Mouse (Mus musculus) yolk sac, embryonic 10.5 days (tissue): ENCODE measurements around the gene Hyal1.
A peak's percentile ranks its signal among the peaks of the same experiment; 100 is the strongest.
"Not testable (repeated sequence)": the region's sequence is repeated elsewhere in the genome, so short reads cannot be mapped to it uniquely, and the experiment has no call there.

Source experiments
- DNase-seq: peaks from one replicate; pipeline ENCODE4 v3.0.0-alpha.2; 2017; ENCODE audit warnings: low spot score

Hyal1 gene

DNA sequence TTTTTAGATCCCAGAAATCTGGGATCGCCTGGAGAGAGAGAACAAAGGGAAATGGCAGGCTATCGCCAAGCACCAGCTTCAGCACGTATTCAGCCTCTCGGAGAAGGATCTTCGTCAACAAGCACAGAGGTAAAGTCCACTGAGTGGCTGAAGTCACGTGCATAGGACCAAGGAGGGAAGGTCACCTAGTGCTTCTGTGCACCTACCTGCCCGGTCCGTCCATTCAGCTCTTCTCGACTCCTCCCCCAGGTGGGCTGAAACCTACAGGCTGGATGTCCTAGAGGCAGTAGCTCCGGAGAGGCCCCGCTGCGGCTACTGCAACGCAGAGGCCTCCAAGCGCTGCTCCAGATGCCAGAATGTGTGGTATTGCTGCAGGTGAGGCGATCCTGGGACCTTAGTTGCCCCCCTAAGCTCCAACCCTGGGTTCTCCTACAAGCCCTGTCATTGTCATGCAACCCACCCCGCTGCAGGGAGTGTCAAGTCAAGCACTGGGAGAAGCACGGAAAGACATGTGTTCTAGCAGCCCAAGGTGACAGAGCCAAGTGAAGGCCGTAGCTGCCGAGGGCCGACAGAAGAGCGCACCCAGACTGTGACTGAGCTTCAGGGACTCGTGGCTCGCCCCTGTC is 26.1 kb upstream of the Hyal1 start:
- peak; percentile 90 for DNase-seq

DNA sequence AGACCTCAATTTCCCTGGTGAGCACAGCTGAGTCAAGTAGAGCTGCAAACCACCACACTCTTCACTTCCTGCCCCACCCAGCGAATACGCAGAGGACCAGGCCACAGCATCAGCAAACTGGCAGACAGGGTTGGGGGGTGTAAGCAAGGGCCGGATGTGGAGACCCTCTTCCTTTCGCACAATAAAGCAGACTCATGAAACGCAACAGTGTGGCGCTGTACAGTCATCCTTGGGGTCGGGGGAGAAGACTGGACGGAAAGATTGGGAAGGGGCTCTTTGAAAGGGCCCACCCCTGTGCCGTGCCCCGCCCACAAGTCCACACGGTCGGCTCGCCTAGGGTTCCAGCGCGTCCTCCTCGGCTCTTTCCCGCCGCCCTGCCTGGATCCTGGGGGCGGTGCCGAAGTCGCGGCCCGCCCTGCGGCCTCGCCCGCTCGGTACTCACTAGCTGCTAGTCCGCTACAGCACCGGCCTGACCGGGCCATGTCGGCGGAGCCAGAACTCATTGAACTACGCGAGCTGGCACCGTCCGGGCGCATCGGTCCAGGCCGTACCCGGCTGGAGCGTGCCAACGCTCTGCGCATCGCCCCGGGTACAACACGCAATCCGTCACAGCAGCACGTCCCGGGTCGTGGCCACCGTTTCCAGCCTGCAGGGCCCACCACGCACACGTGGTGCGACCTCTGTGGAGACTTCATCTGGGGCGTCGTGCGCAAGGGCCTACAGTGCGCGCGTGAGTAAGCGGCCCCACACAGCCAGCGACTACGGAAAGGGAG is 25.4 kb upstream of the Hyal1 start, which contains the start of gene Rassf1:
Rassf1 (plus strand) TSS at position 439 of the 773 bp plus-strand sequence.
- peak; percentile 91 for DNase-seq

DNA sequence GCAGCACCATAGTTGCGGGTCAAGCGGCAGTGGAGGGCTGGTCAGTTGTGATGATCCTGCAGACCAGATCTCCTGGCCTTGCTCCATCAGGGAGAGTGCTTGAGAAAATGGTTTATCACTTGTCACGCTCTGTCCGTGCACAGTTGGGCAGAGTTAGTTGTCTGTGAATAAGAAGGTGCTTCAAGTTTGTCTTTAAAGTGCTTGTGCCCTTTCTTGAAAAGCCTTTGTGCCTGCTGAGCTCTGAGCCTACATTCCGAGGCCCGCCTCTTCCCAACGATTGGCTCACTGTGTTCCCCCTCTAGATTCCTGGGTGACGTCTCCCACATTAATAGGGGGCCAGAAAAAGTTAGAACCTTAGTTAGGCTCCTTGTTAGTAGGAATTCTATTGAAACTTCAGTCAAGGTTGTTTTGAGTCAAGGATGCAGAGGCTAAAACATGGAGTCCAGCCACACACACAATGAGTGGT is 24.8 kb upstream of the Hyal1 start:
- DNase-seq: peak; percentile 51

DNA sequence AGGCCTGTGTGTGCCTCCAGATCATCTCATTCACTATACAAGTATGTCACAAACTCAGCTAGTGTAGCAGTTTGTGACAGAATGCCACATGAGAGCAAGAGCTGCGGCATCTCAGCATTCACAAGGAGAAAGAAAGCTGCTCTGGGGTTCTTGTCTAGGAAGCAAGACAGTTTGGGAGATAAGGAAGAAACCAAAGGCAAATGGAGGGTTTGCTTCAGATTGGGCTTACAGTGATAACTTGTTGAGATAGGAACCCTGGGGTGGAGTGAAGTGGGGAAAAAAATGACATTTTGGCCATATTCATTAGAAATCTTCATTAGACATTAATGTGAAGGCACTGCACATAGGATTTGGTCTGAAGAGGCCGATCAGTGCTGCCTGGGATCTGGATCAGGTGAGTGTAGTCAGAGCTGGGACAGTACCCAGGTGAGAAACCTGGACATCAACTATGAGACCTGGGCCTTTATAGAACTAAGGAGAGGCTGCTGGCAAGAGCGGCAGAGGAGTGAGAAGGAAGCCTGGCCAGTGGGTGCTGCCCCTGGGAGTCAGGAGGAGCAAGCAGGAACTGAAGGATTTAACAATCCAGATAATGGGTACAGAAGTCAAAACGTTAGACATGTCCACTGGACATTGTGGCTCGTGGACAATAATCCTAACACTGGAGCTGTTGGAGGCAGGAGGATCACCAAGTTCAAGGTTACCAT is 23.9 kb upstream of the Hyal1 start:
- no peak for DNase-seq

DNA sequence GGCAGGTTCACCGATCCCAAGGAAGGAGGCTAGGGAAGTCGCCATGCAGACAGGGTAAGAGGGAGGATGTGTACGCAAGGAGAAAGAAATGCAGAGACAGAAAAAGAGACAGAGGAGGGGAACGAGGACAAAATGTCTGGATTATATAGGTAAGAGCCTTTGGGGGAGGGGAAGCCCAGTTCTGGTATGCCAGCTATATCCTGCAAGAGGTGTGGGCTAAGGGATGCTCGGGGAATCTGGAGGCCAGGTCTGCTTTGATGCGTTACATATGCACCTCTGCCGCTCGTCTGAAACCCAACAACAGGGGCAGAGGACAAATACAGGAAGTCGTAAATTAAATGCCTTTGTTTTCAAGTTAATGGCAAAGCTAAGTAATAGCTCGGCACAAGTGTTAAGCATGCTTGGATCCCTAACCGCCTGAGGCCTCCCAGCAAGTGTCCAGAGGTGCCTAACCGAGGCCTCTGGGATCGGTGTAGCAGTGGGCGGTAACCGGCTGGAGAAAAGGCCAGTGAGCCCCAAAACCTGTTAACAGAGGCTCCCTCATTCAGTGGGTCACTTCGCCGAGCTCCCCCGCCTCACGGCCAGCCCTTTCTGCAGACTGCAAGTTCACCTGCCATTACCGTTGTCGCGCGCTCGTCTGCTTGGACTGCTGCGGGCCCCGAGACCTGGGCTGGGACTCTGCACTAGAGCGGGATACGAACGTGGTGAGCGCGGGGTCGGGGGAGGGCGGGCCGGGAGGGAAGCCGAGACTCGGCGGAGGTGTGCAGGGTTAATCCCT is 23.0 kb upstream of the Hyal1 start:
- DNase-seq: no peak

DNA sequence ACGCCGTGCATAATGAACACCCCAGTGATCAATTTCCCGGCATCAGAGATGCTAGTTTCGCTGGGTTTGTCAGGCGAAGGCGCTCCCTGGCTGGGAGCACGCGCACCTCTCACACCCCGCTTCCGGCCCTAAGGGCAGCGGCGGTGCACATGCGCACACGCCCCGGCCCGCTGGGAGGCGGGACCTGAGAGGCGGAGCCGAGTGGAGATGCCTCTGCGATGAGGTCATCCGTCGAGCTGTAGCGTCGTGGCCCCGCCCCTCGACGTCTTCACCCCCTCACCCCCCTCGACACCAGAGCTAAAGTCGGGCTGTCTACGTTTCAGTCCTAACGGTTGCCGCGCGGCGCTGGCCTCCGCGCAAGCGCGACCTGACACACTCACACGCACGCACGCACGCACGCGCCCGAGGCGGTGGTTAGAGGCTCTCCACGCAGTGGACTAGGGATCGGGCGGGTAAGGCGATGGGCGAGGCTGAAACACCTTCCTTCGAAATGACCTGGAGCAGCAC is 22.4 kb upstream of the Hyal1 start:
- DNase-seq: peak; percentile 98

DNA sequence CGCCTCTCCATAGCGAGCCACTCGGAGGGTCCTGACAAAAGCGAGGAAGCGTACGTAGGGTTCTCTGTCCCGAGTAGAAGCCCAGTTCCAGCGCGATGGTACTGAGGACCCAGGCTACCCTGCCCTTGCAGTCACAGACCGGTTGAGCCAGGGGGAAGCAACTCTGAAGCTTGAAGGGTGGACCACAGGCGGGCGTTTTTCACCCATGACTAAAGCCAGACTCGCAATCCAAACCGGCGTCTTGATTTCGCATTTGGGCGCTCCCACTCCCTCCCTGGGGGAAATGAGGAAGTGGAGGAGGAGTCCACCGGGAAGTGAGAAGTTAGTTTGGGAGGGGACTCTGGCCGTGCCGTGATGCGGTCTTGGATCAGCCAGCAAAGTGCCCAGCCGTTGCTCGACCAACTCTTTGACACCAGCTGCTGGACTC is 21.7 kb upstream of the Hyal1 start:
- DNase-seq: peak; percentile 73

DNA sequence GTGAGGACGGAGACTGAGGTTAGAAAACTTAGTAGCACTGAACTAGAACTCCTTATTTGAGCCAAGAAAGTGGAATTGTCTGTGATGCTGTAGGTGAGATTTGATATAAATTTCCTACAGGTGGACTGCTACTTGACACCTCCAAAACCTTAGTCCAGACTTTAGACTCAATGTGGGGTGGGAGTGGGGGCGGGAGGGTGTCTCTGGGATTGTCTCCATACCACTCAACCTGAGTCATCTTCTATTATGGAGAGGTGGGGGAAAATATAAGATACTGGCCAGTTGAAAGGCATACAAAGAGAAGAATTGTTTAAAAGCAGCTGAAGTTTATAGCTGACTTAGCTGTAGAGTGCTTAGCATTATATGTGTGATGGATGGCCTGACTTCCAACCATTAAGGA is 21.0 kb upstream of the Hyal1 start:
- no peak for DNase-seq

DNA sequence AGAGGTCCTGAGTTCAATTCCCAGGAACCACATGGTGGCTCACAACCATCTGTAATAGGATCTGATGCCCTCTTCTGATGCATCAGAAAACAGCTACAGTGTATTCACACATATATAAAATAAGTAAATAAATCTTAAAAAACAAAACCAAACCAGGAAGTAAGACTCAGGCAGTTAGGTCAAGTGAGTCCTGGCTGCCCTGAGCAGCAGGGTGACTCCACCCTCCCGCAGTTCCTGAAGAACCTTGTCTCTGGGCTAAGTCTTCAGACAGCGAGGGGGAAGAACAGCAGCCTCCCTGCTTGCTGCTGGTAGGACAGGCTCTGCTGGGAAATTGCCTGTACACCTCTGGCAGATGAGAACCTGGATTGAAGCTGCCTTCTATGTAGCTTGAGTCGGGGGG is 20.4 kb upstream of the Hyal1 start:
- no peak for DNase-seq

DNA sequence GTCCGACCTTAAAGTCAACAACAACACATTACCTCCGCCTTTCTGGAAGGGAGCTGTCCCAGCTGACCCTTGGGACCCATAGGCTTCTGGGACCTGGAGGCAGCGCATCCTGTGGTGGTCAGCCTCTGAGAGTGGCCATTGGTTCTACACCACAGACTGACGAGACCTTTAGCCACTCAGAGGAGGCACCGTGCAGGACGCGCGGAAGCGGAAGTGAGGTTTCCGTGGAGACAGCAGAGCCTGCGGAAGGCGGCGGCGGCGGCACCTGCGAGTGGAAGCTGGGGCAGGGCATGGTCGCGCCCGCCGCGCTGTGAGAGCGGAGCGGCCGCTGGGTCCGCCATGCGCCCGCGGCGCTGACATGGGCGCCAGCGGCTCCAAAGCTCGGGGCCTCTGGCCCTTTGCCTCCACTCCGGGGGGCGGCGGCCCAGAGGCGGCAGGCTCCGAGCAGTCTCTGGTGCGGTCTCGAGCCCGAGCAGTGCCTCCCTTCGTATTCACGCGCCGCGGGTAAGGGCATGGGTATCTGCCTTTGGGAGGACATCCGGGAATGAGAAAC is 13.6 kb upstream of the Hyal1 start, which contains the start of gene Tusc2:
Tusc2 (plus strand) TSS at position 227 of the 553 bp plus-strand sequence.
- peak; percentile 95 for DNase-seq

DNA sequence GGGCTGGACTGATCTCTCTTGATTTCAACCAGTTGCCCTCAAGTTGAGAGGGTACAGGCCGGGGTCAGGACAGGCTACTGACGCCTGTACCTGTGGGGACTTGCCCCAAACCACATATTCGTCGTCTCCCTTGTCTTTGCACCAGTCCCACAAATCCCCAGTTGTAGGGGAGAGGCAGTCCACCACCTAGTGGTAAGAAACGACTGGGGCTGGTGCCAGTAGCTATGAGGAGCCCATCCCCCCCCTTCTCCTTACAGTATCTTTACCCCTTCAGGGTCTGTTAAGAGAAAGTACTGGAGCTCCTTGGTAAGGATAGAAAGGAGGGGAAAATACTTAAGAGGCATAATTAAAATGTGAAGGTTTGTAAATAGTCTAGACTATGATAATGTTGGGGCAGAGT is 11.2 kb upstream of the Hyal1 start:
- DNase-seq: not testable (repeated sequence)

DNA sequence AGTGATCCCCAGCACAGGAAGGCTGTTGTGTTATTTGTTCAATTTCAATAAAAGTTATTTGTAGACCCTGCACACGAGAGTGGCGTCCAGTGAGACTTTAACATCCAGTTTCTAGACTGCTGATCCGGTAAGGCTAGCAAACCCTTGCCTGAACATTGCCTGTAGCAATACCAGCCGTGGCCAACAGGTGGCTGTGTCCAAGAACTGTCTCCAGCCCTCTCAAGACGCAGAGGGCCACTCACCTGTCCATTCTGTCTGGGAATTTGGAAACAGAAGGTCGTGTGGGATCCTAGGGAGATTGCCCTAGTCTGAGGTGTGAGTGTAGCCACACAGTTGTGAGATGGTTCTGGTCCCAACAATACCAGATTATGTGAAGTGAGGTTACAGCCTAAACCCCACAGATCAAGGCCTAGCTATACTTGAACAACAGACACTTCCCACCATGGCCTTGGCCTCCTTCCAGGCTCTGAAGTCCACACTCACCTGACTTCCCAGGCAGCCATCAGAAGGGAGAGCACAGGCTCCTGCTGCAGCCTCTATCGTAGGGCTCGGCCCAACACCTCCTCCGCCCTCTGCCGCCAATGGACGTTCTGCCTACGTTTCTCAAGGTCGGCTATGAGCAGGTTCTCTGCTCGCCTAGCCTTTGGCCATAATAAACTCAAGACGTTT is 10.6 kb upstream of the Hyal1 start:
- peak; percentile 82 for DNase-seq

DNA sequence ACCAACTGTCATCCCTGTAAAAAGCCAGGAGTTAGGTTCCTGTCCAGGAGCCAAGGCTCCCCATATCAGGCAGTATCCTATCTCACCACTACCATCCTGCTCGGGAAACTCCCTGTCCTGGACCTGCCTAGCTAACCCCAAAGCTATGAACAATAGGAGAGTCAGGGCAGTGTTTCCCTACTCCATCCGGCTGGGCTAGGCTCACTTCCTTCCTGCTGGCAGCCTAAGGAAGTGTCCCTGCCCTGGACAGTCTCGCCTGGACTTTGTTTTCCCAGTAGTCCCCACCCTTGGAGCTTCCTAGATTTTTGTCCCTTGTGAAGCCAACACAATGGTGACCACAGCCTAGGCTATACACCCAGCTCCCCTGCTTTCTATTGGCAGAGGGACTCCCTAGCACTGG is 9.9 kb upstream of the Hyal1 start:
- DNase-seq: peak; percentile 50

DNA sequence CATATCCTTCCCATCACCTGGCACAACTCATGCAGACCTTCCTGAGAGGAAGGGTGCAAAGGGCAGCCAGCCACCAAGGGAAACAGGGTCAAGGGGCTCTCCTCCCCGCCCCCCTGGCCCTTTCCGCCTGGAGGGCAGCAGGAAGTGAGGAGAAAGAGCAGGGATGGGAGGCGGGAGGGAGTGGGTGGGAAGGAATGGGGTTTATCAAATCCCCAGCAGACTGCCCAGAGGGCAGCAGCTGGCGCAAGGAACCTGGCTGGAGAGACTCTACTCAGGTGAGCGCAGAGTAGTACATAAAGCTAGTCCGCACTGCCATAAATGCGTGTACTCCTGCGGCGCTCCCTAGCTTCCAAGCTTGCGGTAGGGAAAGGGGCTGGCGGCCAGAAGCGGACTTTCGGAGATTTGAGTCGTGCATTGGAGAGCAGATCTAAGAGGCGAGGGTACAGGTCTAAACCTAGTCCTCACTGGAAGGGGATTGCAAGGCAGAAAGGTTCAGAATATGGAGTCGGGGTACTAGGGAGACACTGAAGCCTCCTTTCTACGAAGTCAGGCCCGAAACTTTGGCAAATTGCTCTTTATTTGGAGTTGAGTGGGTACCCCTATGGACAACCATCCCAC is 8.9 kb upstream of the Hyal1 start, which contains the start of gene Hyal2:
Hyal2 (plus strand) TSS at position 244 of the 618 bp plus-strand sequence.
- DNase-seq: peak; percentile 80

DNA sequence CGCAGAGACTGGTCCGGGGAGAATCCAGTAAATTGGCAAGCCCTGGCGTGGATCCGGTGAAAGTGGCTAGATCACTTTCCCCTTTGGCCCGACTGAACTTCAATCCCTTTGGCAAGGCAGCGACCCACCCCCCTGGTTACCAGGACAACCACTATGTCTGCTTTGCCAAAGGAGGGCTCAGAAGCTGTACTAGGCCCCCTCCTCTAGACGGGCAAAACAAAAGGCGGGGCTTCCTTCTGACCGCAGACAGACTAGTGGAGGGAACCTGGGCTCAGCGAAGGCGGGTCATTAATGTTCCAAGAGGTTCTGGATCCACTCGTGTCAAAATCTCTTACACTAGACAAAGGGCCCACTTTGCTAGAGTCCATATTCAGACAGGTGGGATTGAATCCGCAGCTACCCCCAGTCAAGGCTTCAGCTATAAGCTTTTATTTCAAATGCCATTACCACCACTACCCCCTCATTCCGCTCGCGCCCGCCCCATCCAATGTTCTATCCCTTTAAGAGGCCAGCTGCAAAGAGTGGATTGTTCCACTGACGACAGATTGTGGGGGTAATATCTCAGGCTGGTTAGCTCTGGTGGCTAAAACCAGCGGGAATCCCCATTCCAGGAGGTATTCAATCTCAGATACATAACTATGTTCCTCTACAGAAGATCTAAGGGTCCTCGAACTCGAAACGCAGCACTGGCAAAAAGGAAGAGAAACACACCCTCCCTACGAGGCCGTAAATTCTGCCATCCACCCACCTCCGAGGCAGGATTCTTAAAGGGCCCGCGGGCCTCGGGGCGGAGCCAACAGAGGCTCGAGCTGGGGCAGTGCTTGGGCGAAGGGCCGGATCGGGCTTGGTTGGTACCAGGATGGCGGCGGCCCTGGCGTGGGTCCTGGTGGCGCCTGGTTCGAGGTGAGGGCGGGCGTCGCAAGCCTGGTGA is 8.1 kb upstream of the Hyal1 start:
- DNase-seq: peak; percentile 92

DNA sequence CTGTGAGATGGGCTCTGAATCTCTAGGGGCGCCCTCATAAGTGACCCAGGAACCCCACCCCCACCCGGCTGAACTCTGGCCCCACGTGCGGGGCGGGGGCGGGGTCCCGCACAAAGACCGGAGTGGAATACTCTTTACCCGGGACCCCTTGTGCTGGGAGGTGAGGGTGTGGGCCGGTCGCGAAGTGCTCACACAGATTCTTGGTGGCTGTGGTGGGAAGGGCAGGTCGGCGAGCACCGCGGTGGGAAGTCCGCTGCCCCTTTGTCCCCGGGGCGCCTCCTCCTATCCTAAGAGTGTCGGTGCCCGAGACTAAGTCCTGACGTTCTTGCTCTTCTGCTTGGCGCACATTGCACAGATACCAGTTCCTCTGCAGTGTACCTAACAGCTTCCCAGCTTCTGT is 7.5 kb upstream of the Hyal1 start:
- DNase-seq: no peak

DNA sequence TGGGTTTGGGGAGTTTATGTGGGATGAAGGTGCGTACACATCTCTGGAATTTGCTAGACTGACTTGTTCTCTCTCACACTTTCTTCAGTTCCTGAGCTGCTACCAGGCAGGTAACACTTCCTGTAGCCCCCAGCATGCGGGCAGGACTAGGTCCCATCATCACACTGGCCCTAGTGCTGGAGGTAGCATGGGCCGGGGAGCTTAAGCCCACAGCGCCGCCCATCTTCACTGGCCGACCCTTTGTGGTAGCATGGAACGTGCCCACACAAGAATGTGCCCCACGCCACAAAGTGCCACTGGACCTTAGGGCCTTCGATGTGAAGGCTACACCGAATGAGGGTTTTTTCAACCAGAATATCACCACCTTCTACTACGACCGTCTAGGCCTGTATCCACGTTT is 6.7 kb upstream of the Hyal1 start:
- no peak for DNase-seq

DNA sequence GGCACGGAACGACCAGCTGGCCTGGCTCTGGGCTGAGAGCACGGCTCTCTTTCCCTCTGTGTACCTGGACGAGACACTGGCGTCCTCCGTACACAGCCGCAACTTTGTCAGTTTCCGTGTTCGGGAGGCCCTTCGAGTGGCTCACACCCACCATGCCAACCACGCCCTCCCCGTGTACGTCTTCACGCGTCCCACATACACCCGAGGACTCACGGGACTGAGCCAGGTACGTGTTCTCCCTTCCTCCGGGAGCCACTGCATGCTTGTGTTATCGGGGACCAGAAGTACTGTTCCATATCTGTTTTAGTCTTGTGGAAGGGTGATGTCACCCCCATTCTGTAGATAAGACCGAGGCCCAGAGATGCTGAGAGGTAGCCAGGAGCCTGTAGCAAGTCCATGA is 5.9 kb upstream of the Hyal1 start:
- DNase-seq: no peak
